Mouse (Mus musculus) erythroblast, adult 5-6 weeks (primary cell): ENCODE results near the gene Trabd2b. TPM values are rescaled to one million over a fixed set of nuclear protein-coding genes. Genes with fewer than 3 reads are reported as not detected.

ENCODE experiments used
- ATAC-seq: replicated peaks from 2 replicates; pipeline ENCODE4 v1.8.0; 2016; ENCODE audit warnings: moderate number of reproducible peaks, mild to moderate bottlenecking, moderate TSS enrichment, inconsistent platforms; ENCODE audit not compliant: poor library complexity, low FRiP score, severe bottlenecking
- total RNA-seq, 2 experiments: library from RNA; stranded (forward) in 1 of 2; stranded (reverse) in 1 of 2; fragments of 150-400 nt in 1 of 2; fragments of 200-764, 138-1000 nt in 1 of 2; gene quantifications; 2 replicates each; pipeline versions ENCODE4 v1.2.3 to v1.2.4; 2015 to 2017; ENCODE audit warnings: low replicate concordance in 2 of 2

The Trabd2b gene
- total RNA-seq, 2 experiments from 2014 or later = not detected

GRCm38 (mm10) chr4:114389653-114390052 is 16.9 kb upstream of the Trabd2b start:
- ATAC-seq = no peak

- ATAC-seq = no peak
These were observed 8.9 kb upstream of the Trabd2b start for GRCm38 (mm10) chr4:114397625-114398024.

GRCm38 (mm10) chr4:114399821-114400220 is 6.7 kb upstream of the Trabd2b start:
- ATAC-seq = no peak

- ATAC-seq = no peak
These were observed 4.4 kb upstream of the Trabd2b start for GRCm38 (mm10) chr4:114401993-114402731.

- peak; percentile 74 for ATAC-seq
These were observed 706 bp upstream of the Trabd2b start for GRCm38 (mm10) chr4:114405682-114406354.

GRCm38 (mm10) chr4:114407516-114407915 is 992 bp downstream of the Trabd2b start:
- ATAC-seq = no peak

GRCm38 (mm10) chr4:114408298-114408697 is 1.8 kb downstream of the Trabd2b start:
- no peak for ATAC-seq

GRCm38 (mm10) chr4:114408890-114409480 is 2.5 kb downstream of the Trabd2b start:
- no peak for ATAC-seq

GRCm38 (mm10) chr4:114409511-114409910 is 3.0 kb downstream of the Trabd2b start:
- ATAC-seq = no peak

- no peak for ATAC-seq
These were observed 3.5 kb downstream of the Trabd2b start for GRCm38 (mm10) chr4:114410026-114410425.

GRCm38 (mm10) chr4:114410443-114410842 is 3.9 kb downstream of the Trabd2b start:
- ATAC-seq = no peak

GRCm38 (mm10) chr4:114410958-114411661 is 4.6 kb downstream of the Trabd2b start:
- ATAC-seq = no peak

GRCm38 (mm10) chr4:114411846-114412390 is 5.4 kb downstream of the Trabd2b start:
- ATAC-seq = no peak

- ATAC-seq = no peak
These were observed 9.6 kb downstream of the Trabd2b start for GRCm38 (mm10) chr4:114415925-114416645.

GRCm38 (mm10) chr4:114420154-114420553 is 13.6 kb downstream of the Trabd2b start:
- ATAC-seq = no peak

- ATAC-seq = no peak
These were observed 16.6 kb downstream of the Trabd2b start for GRCm38 (mm10) chr4:114423084-114423483.

- no peak for ATAC-seq
These were observed 19.3 kb downstream of the Trabd2b start for GRCm38 (mm10) chr4:114425808-114426207.

- ATAC-seq = no peak
These were observed 26.2 kb downstream of the Trabd2b start for GRCm38 (mm10) chr4:114432742-114433141.

GRCm38 (mm10) chr4:114433440-114433839 is 26.9 kb downstream of the Trabd2b start:
- no peak for ATAC-seq
